Mouse (Mus musculus): ENCODE results near the gene Snx29. TPM values are rescaled to one million over a fixed set of nuclear protein-coding genes. Genes with fewer than 3 reads are reported as not detected.
A peak's percentile ranks its signal among the peaks of the same experiment; 100 is the strongest.

Gene Snx29
- polyA plus RNA-seq, 1 experiment from 2014 or later: 17.4 TPM

DNA sequence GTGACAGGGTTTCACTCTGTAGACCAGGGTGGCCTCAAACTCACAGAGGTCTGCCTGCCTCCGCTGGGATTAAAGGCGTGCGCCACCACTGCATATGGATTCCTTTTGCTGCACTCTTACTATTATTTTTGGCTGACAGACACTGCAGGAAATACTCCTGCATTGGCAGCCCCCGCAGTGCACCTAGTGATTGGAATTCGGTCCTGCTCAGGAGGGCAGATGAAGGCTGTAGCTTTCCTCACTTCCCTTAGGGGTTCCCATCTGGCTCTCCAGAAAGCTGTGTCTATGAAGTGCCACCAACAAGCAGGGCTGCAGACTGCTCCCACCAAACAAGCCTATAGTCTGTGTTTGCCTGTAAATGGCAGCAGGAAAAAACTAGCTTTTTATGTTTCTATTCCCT, 215.0 kb downstream of the Snx29 start:
- ATAC-seq (ENCODE audit: insufficient number of reproducible peaks, insufficient read depth, low FRiP score, low TSS enrichment, low read depth): no peak
- Histone ChIP-seq H3K4me2 (no peak overlapping the region), H3K27ac (peak overlapping the region; percentile 13; the same call in 1 of the 2 replicates), H3K9me3 (no peaks in the 10 kb centered on the region), H3K27me3 (no peaks in the 10 kb centered on the region), H3K36me3 (no peaks in the 10 kb centered on the region), H3K9ac (replicated peaks) (no peak overlapping the region), H3K4me1 (replicated peaks) (peaks cover 21% of the 10 kb centered on the region), H3K4me3 (replicated peaks) (no peak overlapping the region)
- WGBS: 48% methylated on average over 5 of the region's 5 CpGs

DNA sequence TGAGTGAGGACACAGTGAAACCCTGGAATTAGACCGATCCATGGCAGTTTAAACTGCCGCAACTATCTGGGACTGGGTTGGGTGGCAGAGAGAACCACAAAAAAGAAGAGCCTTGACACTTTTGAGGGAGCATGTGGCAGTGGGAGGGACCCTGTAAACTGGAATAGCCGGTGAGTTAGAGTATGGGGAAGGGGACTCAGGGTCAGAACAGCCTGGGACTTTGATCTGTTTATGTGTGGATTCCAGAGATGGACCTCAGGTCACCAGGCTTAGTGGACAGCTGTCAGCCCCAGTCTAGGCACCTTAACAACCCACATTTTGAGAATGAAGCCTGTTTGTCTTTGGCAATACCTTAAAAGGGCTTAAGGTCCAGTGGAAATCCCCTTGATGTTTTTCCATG, 215.5 kb downstream of the Snx29 start:
- no peaks in the 10 kb centered on the region for H3K9me3 ChIP-seq
- no peak overlapping the region for H3K9ac ChIP-seq (replicated peaks)
- H3K27me3 ChIP-seq: no peaks in the 10 kb centered on the region
- no peak for ATAC-seq (ENCODE audit: insufficient number of reproducible peaks, insufficient read depth, low FRiP score, low TSS enrichment, low read depth)
- WGBS: 38% methylated on average over 3 of the region's 3 CpGs
- no peak overlapping the region for H3K27ac ChIP-seq
- peaks cover 19% of the 10 kb centered on the region for H3K4me1 ChIP-seq (replicated peaks)
- no peak overlapping the region for H3K4me2 ChIP-seq
- H3K36me3 ChIP-seq: no peaks in the 10 kb centered on the region
- no peak overlapping the region for H3K4me3 ChIP-seq (replicated peaks)

DNA sequence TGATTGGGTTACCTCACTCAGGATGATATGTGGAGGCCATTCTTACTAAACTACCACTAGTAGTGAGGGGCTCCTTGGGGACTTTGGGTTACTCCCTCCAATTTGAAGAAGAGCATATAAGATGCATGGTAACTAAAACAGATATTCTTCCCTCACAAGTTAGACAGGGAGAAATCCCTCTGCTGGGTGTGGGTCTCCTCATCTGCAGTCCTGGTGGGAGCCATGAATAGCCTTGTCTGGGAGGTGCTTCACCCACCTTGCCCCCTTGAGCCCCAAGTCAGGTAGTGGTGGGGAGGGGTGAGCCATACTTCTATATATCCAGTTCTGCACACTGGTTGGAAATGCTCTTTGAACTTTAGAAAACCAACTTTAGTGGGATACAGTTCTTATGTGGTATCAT, 218.3 kb downstream of the Snx29 start:
- H3K4me1 ChIP-seq (replicated peaks): peaks cover 16% of the 10 kb centered on the region
- H3K36me3 ChIP-seq: no peaks in the 10 kb centered on the region
- H3K4me3 ChIP-seq (replicated peaks): no peak overlapping the region
- H3K9me3 ChIP-seq: 0 out of 2 replicates have a peak, but pooled peaks cover 4% of the 10 kb centered on the region
- no peak overlapping the region for H3K4me2 ChIP-seq
- H3K27ac ChIP-seq: no peak overlapping the region
- H3K27me3 ChIP-seq: no peaks in the 10 kb centered on the region
- ATAC-seq (ENCODE audit: insufficient number of reproducible peaks, insufficient read depth, low FRiP score, low TSS enrichment, low read depth): no peak
- no peak overlapping the region for H3K9ac ChIP-seq (replicated peaks)

DNA sequence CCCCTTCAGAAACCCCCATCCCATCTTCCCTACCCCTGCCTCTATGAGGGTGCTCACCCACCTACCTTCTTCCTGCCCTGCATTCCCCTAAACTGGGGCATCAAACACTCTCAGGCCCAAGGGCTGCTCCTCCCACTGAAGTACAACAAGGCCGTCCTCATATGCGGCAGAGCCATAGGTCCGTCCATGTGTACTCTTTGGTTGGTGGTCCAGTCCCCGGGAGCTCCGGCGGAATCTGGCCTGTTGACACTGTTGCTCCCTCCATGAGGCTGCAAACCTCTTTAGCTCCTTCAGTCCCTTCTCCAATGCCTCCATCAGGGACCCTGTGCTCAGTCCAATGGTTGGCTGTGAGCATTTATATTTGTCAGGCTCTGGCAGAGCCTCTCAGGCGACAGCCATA, 219.1 kb downstream of the Snx29 start:
- ATAC-seq (ENCODE audit: insufficient number of reproducible peaks, insufficient read depth, low FRiP score, low TSS enrichment, low read depth): no peak
- H3K9me3 ChIP-seq: 0 out of 2 replicates have a peak, but pooled peaks cover 4% of the 10 kb centered on the region

DNA sequence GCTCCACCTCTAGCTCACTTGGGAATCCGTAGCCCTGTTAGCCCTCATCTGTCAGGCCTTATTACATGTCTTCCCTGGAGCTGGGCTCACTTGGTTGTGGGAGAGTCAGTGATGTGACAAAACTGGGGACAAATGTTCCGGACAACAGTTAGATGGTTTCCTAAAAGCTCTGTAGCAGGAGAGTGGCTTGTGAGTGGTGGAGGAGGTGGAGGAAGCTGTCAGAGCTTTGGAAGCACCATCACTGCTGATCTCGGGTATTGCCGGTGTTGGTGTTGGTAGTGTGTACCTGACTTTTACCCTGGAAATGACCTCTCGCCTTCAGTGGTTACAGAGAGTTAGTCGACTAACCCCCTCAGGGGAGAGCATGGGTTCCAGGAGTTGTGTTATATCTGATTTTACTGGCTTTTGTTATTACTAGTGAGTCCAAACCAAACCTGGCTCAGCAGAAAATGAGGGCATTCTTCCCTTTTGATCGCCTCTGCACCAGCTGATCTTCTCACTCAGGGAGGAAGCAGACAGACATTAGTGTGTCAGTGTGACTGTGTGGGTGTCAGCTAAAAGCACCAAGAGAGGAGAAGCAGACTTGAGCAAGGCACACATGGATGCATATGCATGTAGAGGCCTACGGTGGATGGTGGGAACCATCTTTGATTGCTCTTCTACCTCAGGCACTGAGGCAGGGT, 227.5 kb downstream of the Snx29 start:
- 86% methylated on average over 8 of the region's 8 CpGs for WGBS
- no peak overlapping the region for H3K4me2 ChIP-seq
- H3K36me3 ChIP-seq: no peaks in the 10 kb centered on the region
- no peaks in the 10 kb centered on the region for H3K27me3 ChIP-seq
- ATAC-seq (ENCODE audit: insufficient number of reproducible peaks, insufficient read depth, low FRiP score, low TSS enrichment, low read depth): no peak
- H3K4me3 ChIP-seq (replicated peaks): no peak overlapping the region
- H3K27ac ChIP-seq: no peak overlapping the region
- H3K9ac ChIP-seq (replicated peaks): no peak overlapping the region
- no peaks in the 10 kb centered on the region for H3K4me1 ChIP-seq (replicated peaks)
- H3K9me3 ChIP-seq: 0 out of 2 replicates have a peak, but pooled peaks cover under 1% of the 10 kb centered on the region

More for the DNA sequence above, 219.1 kb downstream of the Snx29 start:
- Histone ChIP-seq H3K36me3 (no peaks in the 10 kb centered on the region), H3K4me1 (replicated peaks) (peaks cover 16% of the 10 kb centered on the region), H3K4me3 (replicated peaks) (no peak overlapping the region), H3K27me3 (no peaks in the 10 kb centered on the region), H3K27ac (no peak overlapping the region), H3K9ac (replicated peaks) (no peak overlapping the region), H3K4me2 (no peak overlapping the region)
- 93% methylated on average over 7 of the region's 7 CpGs for WGBS

DNA sequence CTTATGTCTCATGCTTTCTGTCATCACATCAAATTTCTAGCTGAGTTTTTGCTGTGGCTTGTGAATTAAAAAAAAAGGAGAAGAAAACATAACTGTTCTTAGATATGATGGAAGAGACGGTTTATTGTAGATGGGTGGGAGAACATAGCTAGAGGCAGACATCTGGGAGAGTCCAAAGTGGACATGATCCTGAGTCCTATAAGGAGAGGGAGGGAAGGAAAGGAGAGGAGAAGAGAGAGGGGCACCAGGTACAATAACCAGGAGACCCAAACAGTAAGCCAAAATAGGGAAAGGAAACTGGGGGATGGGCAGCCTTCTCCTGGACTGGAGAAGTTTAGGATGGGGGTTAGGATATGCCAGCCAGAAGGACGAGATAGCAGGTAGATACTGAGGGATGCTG, 239.0 kb downstream of the Snx29 start:
- Histone ChIP-seq H3K4me3 (replicated peaks) (no peak overlapping the region), H3K4me1 (replicated peaks) (no peaks in the 10 kb centered on the region), H3K9ac (replicated peaks) (no peak overlapping the region), H3K9me3 (no peaks in the 10 kb centered on the region), H3K4me2 (no peak overlapping the region), H3K27ac (no peak overlapping the region), H3K36me3 (no peaks in the 10 kb centered on the region), H3K27me3 (no peaks in the 10 kb centered on the region)
- ATAC-seq (ENCODE audit: insufficient number of reproducible peaks, insufficient read depth, low FRiP score, low TSS enrichment, low read depth): no peak
- 82% methylated on average over 2 of the region's 2 CpGs for WGBS

DNA sequence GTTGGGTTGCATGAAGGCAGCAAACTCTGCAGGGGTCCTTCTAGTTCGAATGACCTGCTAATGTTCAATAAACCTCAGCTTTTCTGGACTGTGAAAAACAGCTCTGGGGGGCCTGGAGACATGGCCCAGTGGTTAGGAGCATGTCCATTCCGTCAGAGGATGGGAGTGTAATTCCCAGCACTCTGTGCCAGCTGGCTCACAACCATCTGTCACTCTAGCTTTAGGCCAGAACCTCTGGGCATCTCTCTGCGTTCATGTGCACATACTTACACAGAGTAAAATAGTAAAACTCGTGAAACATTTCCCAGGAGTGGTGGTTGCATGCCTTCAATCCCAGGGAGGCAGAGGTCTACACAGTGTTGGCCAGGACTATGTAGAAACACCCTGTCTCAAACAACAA, 241.1 kb downstream of the Snx29 start:
- H3K4me3 ChIP-seq (replicated peaks): no peak overlapping the region
- no peak overlapping the region for H3K4me2 ChIP-seq
- no peaks in the 10 kb centered on the region for H3K27me3 ChIP-seq
- no peaks in the 10 kb centered on the region for H3K36me3 ChIP-seq
- peaks cover 6% of the 10 kb centered on the region for H3K4me1 ChIP-seq (replicated peaks)
- H3K27ac ChIP-seq: no peak overlapping the region
- no peak for ATAC-seq (ENCODE audit: insufficient number of reproducible peaks, insufficient read depth, low FRiP score, low TSS enrichment, low read depth)
- 65% methylated on average over 4 of the region's 4 CpGs for WGBS
- no peak overlapping the region for H3K9ac ChIP-seq (replicated peaks)
- H3K9me3 ChIP-seq: no peaks in the 10 kb centered on the region

DNA sequence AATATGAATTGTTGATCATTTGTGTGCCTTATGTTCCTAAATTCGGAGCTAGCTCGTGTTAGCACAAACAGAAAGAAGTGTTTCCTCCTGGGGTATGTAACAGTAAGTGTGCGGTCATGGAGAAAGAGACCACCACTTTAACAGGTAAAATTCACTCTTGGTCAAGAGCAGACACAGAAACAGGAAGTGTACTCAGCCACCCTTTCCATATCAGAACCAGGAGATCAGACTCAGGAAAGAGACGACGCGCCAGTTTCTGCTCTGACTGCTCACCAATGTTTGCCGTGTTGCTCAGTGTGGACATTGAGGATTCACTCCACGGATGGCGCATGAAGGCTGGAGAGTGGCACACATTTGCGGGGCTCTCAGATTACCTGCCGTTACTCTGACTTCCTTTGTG, 242.4 kb downstream of the Snx29 start:
- ATAC-seq (ENCODE audit: insufficient number of reproducible peaks, insufficient read depth, low FRiP score, low TSS enrichment, low read depth): no peak
- H3K4me2 ChIP-seq: no peak overlapping the region
- WGBS: 83% methylated on average over 11 of the region's 11 CpGs

DNA sequence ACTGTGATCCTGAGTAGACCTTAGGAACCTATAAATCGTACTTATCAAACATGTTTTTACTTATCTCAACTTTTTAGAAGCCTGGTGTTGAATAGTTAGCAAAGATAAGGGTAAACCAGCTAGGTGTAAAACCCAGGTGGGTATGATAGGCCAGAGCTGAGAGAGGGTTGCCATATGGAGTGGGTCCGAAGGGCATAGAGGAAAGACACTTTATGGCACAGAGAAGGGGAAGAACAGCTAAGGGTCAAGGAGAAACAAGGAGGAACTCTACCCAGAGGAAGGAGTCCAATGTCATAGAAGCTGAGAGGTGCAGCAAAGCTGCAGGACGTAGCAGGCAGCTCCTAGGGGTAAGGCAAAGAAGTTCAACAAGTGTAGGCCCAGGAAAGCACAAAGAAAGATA, 244.9 kb downstream of the Snx29 start:
- H3K4me1 ChIP-seq (replicated peaks): peaks cover 6% of the 10 kb centered on the region
- H3K36me3 ChIP-seq: peaks cover 7% of the 10 kb centered on the region; the same call in 1 of the 2 replicates
- H3K4me2 ChIP-seq: no peak overlapping the region
- H3K27ac ChIP-seq: no peak overlapping the region
- H3K9ac ChIP-seq (replicated peaks): no peak overlapping the region
- H3K4me3 ChIP-seq (replicated peaks): no peak overlapping the region
- ATAC-seq (ENCODE audit: insufficient number of reproducible peaks, insufficient read depth, low FRiP score, low TSS enrichment, low read depth): no peak
- WGBS: 85% methylated on average over 3 of the region's 3 CpGs
- H3K9me3 ChIP-seq: no peaks in the 10 kb centered on the region
- no peaks in the 10 kb centered on the region for H3K27me3 ChIP-seq

More for the DNA sequence above, 242.4 kb downstream of the Snx29 start:
- no peaks in the 10 kb centered on the region for H3K27me3 ChIP-seq
- no peaks in the 10 kb centered on the region for H3K36me3 ChIP-seq
- H3K9me3 ChIP-seq: no peaks in the 10 kb centered on the region
- no peak overlapping the region for H3K9ac ChIP-seq (replicated peaks)
- no peak overlapping the region for H3K27ac ChIP-seq
- H3K4me1 ChIP-seq (replicated peaks): peaks cover 6% of the 10 kb centered on the region
- no peak overlapping the region for H3K4me3 ChIP-seq (replicated peaks)

DNA sequence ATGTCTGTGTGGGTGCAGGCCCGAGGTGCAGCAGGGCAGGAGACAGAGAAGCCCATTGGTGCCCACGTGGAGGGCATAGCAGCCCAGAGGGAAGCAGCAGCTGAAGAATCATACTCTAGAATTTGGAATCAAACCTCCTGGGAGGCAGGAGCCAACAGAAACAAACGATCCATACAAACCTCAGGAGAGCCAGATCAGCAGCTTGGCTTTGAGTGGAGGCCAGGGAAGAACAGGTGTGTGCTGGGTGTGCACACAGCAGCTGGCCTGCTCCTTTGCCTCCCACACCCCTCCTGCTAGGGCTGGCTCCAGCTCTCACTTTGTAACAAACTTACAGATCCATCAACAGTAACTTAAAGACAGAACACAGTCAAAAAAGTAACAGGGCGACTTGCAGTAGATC, 245.4 kb downstream of the Snx29 start:
- peaks cover 6% of the 10 kb centered on the region for H3K4me1 ChIP-seq (replicated peaks)
- H3K27me3 ChIP-seq: no peaks in the 10 kb centered on the region
- no peak overlapping the region for H3K9ac ChIP-seq (replicated peaks)
- no peaks in the 10 kb centered on the region for H3K9me3 ChIP-seq
- H3K27ac ChIP-seq: no peak overlapping the region
- ATAC-seq (ENCODE audit: insufficient number of reproducible peaks, insufficient read depth, low FRiP score, low TSS enrichment, low read depth): no peak
- peaks cover 7% of the 10 kb centered on the region; the same call in 1 of the 2 replicates for H3K36me3 ChIP-seq
- no peak overlapping the region for H3K4me3 ChIP-seq (replicated peaks)
- H3K4me2 ChIP-seq: no peak overlapping the region
- 72% methylated on average over 4 of the region's 4 CpGs for WGBS

DNA sequence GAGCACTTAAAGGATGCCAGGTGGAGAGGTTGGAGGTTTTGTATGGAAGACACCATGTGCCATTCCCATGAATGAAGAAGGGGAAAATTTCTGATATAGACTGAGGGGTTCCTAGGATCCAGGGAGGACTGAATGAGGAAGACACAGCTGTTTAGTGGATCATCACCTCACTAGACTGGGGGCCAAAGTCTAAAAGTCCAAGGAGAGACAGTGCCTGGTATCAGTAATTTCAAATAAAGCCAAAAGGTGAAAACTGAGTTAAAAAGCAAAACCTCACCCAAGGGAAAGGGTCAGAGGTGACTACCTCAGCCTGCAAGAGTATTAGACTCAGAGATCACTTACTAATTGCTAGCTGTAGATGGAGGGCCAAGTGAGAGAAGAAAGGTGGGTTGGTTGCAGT, 245.9 kb downstream of the Snx29 start:
- no peak for ATAC-seq (ENCODE audit: insufficient number of reproducible peaks, insufficient read depth, low FRiP score, low TSS enrichment, low read depth)
- H3K9ac ChIP-seq (replicated peaks): no peak overlapping the region
- no peaks in the 10 kb centered on the region for H3K27me3 ChIP-seq
- H3K36me3 ChIP-seq: peaks cover 7% of the 10 kb centered on the region; the same call in 1 of the 2 replicates
- no peaks in the 10 kb centered on the region for H3K9me3 ChIP-seq
- H3K4me3 ChIP-seq (replicated peaks): no peak overlapping the region
- H3K4me2 ChIP-seq: no peak overlapping the region
- peaks cover 6% of the 10 kb centered on the region for H3K4me1 ChIP-seq (replicated peaks)
- no peak overlapping the region for H3K27ac ChIP-seq

DNA sequence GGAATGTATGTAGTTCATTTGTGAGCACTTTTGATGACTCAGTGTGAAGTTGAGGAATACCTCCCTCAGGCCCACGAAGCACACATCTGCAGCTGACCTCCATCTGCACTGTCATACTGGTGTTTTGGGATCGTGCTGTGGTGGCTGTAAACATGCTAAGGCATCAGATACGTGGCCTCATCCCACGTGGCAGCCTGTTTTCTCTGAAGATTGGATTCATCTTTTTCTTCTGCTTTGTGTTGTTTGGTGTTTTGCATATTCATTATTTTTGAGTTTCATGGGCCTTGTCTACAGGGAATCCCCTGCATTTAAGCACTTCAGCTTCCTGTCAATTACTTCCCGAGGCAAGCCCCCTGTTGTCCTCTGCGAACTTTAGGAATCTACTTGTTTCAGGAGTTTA, 246.4 kb downstream of the Snx29 start:
- H3K27me3 ChIP-seq: no peaks in the 10 kb centered on the region
- H3K4me1 ChIP-seq (replicated peaks): peaks cover 6% of the 10 kb centered on the region
- H3K9me3 ChIP-seq: no peaks in the 10 kb centered on the region
- peaks cover 7% of the 10 kb centered on the region; the same call in 1 of the 2 replicates for H3K36me3 ChIP-seq
- ATAC-seq (ENCODE audit: insufficient number of reproducible peaks, insufficient read depth, low FRiP score, low TSS enrichment, low read depth): no peak
- H3K4me2 ChIP-seq: no peak overlapping the region
- H3K9ac ChIP-seq (replicated peaks): no peak overlapping the region
- no peak overlapping the region for H3K4me3 ChIP-seq (replicated peaks)
- H3K27ac ChIP-seq: no peak overlapping the region
- WGBS: 74% methylated on average over 6 of the region's 6 CpGs

Data from limb, embryonic 12.5 days (tissue).